Mouse (Mus musculus) MEL (cell line): ENCODE results near the gene Ube2g1. TPM values are rescaled to one million over a fixed set of nuclear protein-coding genes. Genes with fewer than 3 reads are reported as not detected.

Source experiments
- DNase-seq: peaks from one replicate; pipeline ENCODE4 v3.0.0; 2011; ENCODE audit warnings: low read depth, low spot score
- H3K27ac ChIP-seq: 2 replicates; pipeline ENCODE4 v1.5.1; 2012; ENCODE audit warnings: low read depth, mild to moderate bottlenecking, control low read depth, low read length, moderate library complexity; ENCODE audit not compliant: control insufficient read depth
- H3K27me3 ChIP-seq, 2 experiments: fragments of 150-350 bp in 1 of 2; sonication (generic) in 1 of 2; 2 replicates each; pipeline ENCODE4 v1.6.1; 2012; ENCODE audit warnings: low read length in 2 of 2, mild to moderate bottlenecking in 2 of 2, improper control_type of control experiment in 1 of 2, moderate library complexity in 1 of 2; ENCODE audit not compliant: insufficient read depth in 2 of 2, control insufficient read depth in 1 of 2
- H3K36me3 ChIP-seq, 2 experiments: 2 replicates each; pipeline ENCODE4 v1.6.1; 2012 to 2014; ENCODE audit warnings: low read length in 2 of 2, improper control_type of control experiment in 1 of 2, inconsistent platforms in 1 of 2, mild to moderate bottlenecking in 1 of 2; ENCODE audit not compliant: insufficient read depth in 2 of 2, control insufficient read depth in 1 of 2
- H3K4me1 ChIP-seq, 2 experiments: fragments of 150-350 bp in 1 of 2; sonication (generic) in 1 of 2; 2 replicates each; pipeline ENCODE4 v1.6.1; 2012; ENCODE audit warnings: low read length in 2 of 2, improper control_type of control experiment in 1 of 2, mild to moderate bottlenecking in 1 of 2; ENCODE audit not compliant: insufficient read depth in 2 of 2, control insufficient read depth in 1 of 2
- H3K4me3 ChIP-seq, 2 experiments: fragments of 150-350 bp in 1 of 2; sonication (generic) in 1 of 2; 2 replicates each; pipeline ENCODE4 v1.5.1; 2012; ENCODE audit warnings: low read depth in 2 of 2, low read length in 2 of 2, mild to moderate bottlenecking in 2 of 2, moderate library complexity in 2 of 2, control low read depth in 1 of 2, improper control_type of control experiment in 1 of 2; ENCODE audit not compliant: control insufficient read depth in 1 of 2, insufficient read depth in 1 of 2
- H3K79me2 ChIP-seq: 2 replicates; pipeline ENCODE4 v1.6.1; 2012; ENCODE audit warnings: mild to moderate bottlenecking, low read length, moderate library complexity; ENCODE audit not compliant: control insufficient read depth, poor library complexity, insufficient read depth
- H3K9ac ChIP-seq: 2 replicates; pipeline ENCODE4 v1.6.1; 2012; ENCODE audit warnings: low read depth, mild to moderate bottlenecking, control low read depth, low read length, moderate library complexity; ENCODE audit not compliant: control insufficient read depth, poor library complexity, severe bottlenecking
- H3K9me3 ChIP-seq: fragments of 150-350 bp; sonication (generic); replicated peaks from 2 replicates; pipeline ENCODE4 v1.6.1; 2012; ENCODE audit warnings: mild to moderate bottlenecking, low read length, improper control_type of control experiment, moderate library complexity; ENCODE audit not compliant: insufficient read depth
- BHLHE40 ChIP-seq: IDR thresholded peaks from 2 replicates; pipeline ENCODE4 v1.6.1; 2012; ENCODE audit warnings: low read depth, mild to moderate bottlenecking, inconsistent platforms, low read length, improper control_type of control experiment, borderline replicate concordance
- CHD2 ChIP-seq: IDR thresholded peaks from 2 replicates; pipeline ENCODE4 v1.6.1; 2011; ENCODE audit warnings: low read length, improper control_type of control experiment
- CTCF ChIP-seq, 3 experiments: IDR thresholded peaks in 2 of 3; conservative IDR thresholded peaks in 1 of 3; 2 replicates each; pipeline ENCODE4 v1.5.1; 2011 to 2012; ENCODE audit warnings: low read length in 3 of 3, low read depth in 2 of 3, mild to moderate bottlenecking in 2 of 3, improper control_type of control experiment in 1 of 3, inconsistent platforms in 1 of 3, mixed read lengths in 1 of 3, moderate library complexity in 1 of 3; ENCODE audit not compliant: control insufficient read depth in 1 of 3, insufficient read depth in 1 of 3, poor library complexity in 1 of 3, severe bottlenecking in 1 of 3
- E2F4 ChIP-seq: IDR thresholded peaks from 2 replicates; pipeline ENCODE4 v1.6.1; 2011; ENCODE audit warnings: low read depth, low read length, improper control_type of control experiment, borderline replicate concordance
- EP300 ChIP-seq, 2 experiments: IDR thresholded peaks; 2 replicates each; pipeline ENCODE4 v1.6.1; 2011; ENCODE audit warnings: improper control_type of control experiment in 2 of 2, low read length in 2 of 2, low read depth in 1 of 2, mild to moderate bottlenecking in 1 of 2
- ETS1 ChIP-seq: IDR thresholded peaks from 2 replicates; pipeline ENCODE4 v1.6.1; 2012; ENCODE audit warnings: low read depth, mild to moderate bottlenecking, inconsistent platforms, low read length, improper control_type of control experiment, moderate library complexity
- GABPA ChIP-seq: IDR thresholded peaks from 2 replicates; pipeline ENCODE4 v1.6.1; 2012; ENCODE audit warnings: low read depth, mild to moderate bottlenecking, inconsistent platforms, low read length, improper control_type of control experiment, moderate library complexity
- GATA1 ChIP-seq: IDR thresholded peaks from 2 replicates; pipeline ENCODE4 v1.6.1; 2011; ENCODE audit warnings: low read depth, low read length, improper control_type of control experiment
- JUND ChIP-seq: IDR thresholded peaks from 2 replicates; pipeline ENCODE4 v1.6.1; 2011; ENCODE audit warnings: low read depth, mild to moderate bottlenecking, improper control_type of control experiment, low read length
- MEF2A ChIP-seq: IDR thresholded peaks from 2 replicates; pipeline ENCODE4 v1.6.1; 2014; ENCODE audit warnings: low read depth, mild to moderate bottlenecking, inconsistent platforms, low read length, improper control_type of control experiment; ENCODE audit not compliant: poor library complexity, insufficient replicate concordance, severe bottlenecking; ENCODE audit errors: extremely low read depth
- MYB ChIP-seq: IDR thresholded peaks from 2 replicates; pipeline ENCODE4 v1.6.1; 2011; ENCODE audit warnings: mild to moderate bottlenecking, low read depth, low read length, improper control_type of control experiment
- MYC ChIP-seq: IDR thresholded peaks from 2 replicates; pipeline ENCODE4 v1.6.1; 2011; ENCODE audit warnings: low read depth, mild to moderate bottlenecking, low read length, improper control_type of control experiment, moderate library complexity
- POLR2AphosphoS2 ChIP-seq: IDR thresholded peaks from 2 replicates; pipeline ENCODE4 v1.6.1; 2011; ENCODE audit warnings: low read length, improper control_type of control experiment
- RAD21 ChIP-seq: IDR thresholded peaks from 2 replicates; pipeline ENCODE4 v1.6.1; 2011; ENCODE audit warnings: mild to moderate bottlenecking, low read depth, low read length, improper control_type of control experiment
- TAL1 ChIP-seq: IDR thresholded peaks from 2 replicates; pipeline ENCODE4 v1.6.1; 2012; ENCODE audit warnings: mild to moderate bottlenecking, inconsistent platforms, low read length, moderate library complexity, mixed read lengths
- TCF12 ChIP-seq: IDR thresholded peaks from 2 replicates; pipeline ENCODE4 v1.6.1; 2014; ENCODE audit warnings: low read depth, mild to moderate bottlenecking, inconsistent platforms, low read length, improper control_type of control experiment, moderate library complexity
- UBTF ChIP-seq: IDR thresholded peaks from 2 replicates; pipeline ENCODE4 v1.6.1; 2012; ENCODE audit warnings: low read depth, mild to moderate bottlenecking, inconsistent platforms, low read length, improper control_type of control experiment, moderate library complexity, borderline replicate concordance; ENCODE audit not compliant: insufficient read depth
- USF1 ChIP-seq: IDR thresholded peaks from 2 replicates; pipeline ENCODE4 v1.6.1; 2014; ENCODE audit warnings: low read depth, mild to moderate bottlenecking, inconsistent platforms, low read length, improper control_type of control experiment, moderate library complexity
- USF2 ChIP-seq, 2 experiments: IDR thresholded peaks; 2 replicates each; pipeline ENCODE4 v1.6.1; 2011 to 2012; ENCODE audit warnings: improper control_type of control experiment in 2 of 2, low read length in 2 of 2, borderline replicate concordance in 1 of 2, inconsistent platforms in 1 of 2, low read depth in 1 of 2, mild to moderate bottlenecking in 1 of 2; ENCODE audit not compliant: insufficient read depth in 1 of 2
- ZNF384 ChIP-seq: IDR thresholded peaks from 2 replicates; pipeline ENCODE4 v1.6.1; 2012; ENCODE audit warnings: low read depth, mild to moderate bottlenecking, inconsistent platforms, low read length, improper control_type of control experiment
- polyA plus RNA-seq, 2 experiments: library from polyadenylated mRNA; stranded (reverse) in 1 of 2; unstranded in 1 of 2; fragments of >175 nt in 1 of 2; fragments of >200 nt in 1 of 2; gene quantifications; 2 replicates each; pipeline versions ENCODE4 v1.2.1 to v1.2.4; 2012; ENCODE audit warnings: low replicate concordance in 2 of 2, low read depth in 1 of 2; ENCODE audit not compliant: insufficient read length in 2 of 2, insufficient read depth in 1 of 2, missing spikeins in 1 of 2
- total RNA-seq: library from RNA; depleted of rRNA; stranded (reverse); fragments of 300-350 nt; gene quantifications from 2 replicates; pipeline ENCODE4 v1.2.3, GENCODE M21; 2012

The Ube2g1 gene
- total and polyA plus RNA-seq, 3 experiments = 26.6 to 38.1 (median 38.0) TPM

GRCm38 (mm10) chr11:72587537-72588233 is 19.4 kb upstream of the Ube2g1 start:
- peaks cover 13 to 18% of the 10 kb centered on the region in 2 experiments for H3K4me1 ChIP-seq
- H3K27ac ChIP-seq = peak overlapping the region; percentile 30; the same call in 1 of the 2 replicates
- no peak overlapping the region for H3K9ac ChIP-seq
- no peaks in the 10 kb centered on the region for H3K9me3 ChIP-seq
- H3K4me3 ChIP-seq = no peak overlapping the region
- peak; percentile 47; the same call in 1 of the 2 replicates for TF ChIP-seq GATA1
- no peak for TF ChIP-seq USF1
- TF ChIP-seq EP300 (IDR thresholded peaks at IDR 0.05; ENCODE audit: low read depth in 1 of 2, low read length in 2 of 2) = peak; percentile 11 to 61; a peak in 1 of 4 replicates
- TF ChIP-seq TCF12 = 0 out of 2 replicates have a peak, but pooled peaks have one; percentile 27
- peak; percentile 71; the same call in 1 of the 2 replicates for TF ChIP-seq MYB
- no peaks in the 10 kb centered on the region for H3K27me3 ChIP-seq
- H3K36me3 ChIP-seq = peaks cover 0 to 11% of the 10 kb centered on the region in 2 experiments; a peak in 2 of 4 replicates
- H3K79me2 ChIP-seq = no peaks in the 10 kb centered on the region
- peak; percentile 35 for DNase-seq

GRCm38 (mm10) chr11:72595010-72595737 is 11.9 kb upstream of the Ube2g1 start:
- peak; percentile 63 for DNase-seq
- Histone ChIP-seq H3K9ac (no peak overlapping the region), H3K36me3 (peaks cover 0 to 13% of the 10 kb centered on the region in 2 experiments; a peak in 2 of 4 replicates), H3K27ac (no peak overlapping the region), H3K4me3 (no peak overlapping the region), H3K79me2 (no peaks in the 10 kb centered on the region), H3K9me3 (no peaks in the 10 kb centered on the region), H3K4me1 (peaks cover 6 to 19% of the 10 kb centered on the region in 2 experiments), H3K27me3 (no peaks in the 10 kb centered on the region)
- no peak for TF ChIP-seq USF1
- TF ChIP-seq EP300 (IDR thresholded peaks at IDR 0.05; ENCODE audit: low read depth in 1 of 2, low read length in 2 of 2) = peak in 1 of 2 experiments; percentile 51; a peak in 1 of 4 replicates
- peak; percentile 62; the same call in 1 of the 2 replicates for TF ChIP-seq GATA1
- TF ChIP-seq USF2 (IDR thresholded peaks at IDR 0.05; ENCODE audit: borderline replicate concordance in 1 of 2, insufficient read depth in 1 of 2, low read depth in 1 of 2, low read length in 2 of 2) = no peak
- TF ChIP-seq ZNF384 = peak; percentile 91
- TF ChIP-seq TCF12 = 0 out of 2 replicates have a peak, but pooled peaks have one; percentile 18

- DNase-seq = no peak
- H3K27me3 ChIP-seq = no peaks in the 10 kb centered on the region
- no peak overlapping the region for H3K27ac ChIP-seq
- H3K36me3 ChIP-seq = peaks cover 0 to 13% of the 10 kb centered on the region in 2 experiments; a peak in 2 of 4 replicates
- H3K4me1 ChIP-seq = peaks cover 6 to 19% of the 10 kb centered on the region in 2 experiments
- no peaks in the 10 kb centered on the region for H3K79me2 ChIP-seq
- H3K4me3 ChIP-seq = no peak overlapping the region
- H3K9ac ChIP-seq = no peak overlapping the region
- no peaks in the 10 kb centered on the region for H3K9me3 ChIP-seq
- TF ChIP-seq ETS1 (no peak), JUND (no peak), MYC (no peak), UBTF (no peak), ZNF384 (no peak), POLR2AphosphoS2 (no peak), CTCF (IDR thresholded peaks at IDR 0.05 in 2 of 3, conservative IDR thresholded peaks at IDR 0.05 in 1 of 3; ENCODE audit: control insufficient read depth in 1 of 3, insufficient read depth in 1 of 3, low read depth in 2 of 3, low read length in 3 of 3, poor library complexity in 1 of 3, severe bottlenecking in 1 of 3) (no peak), E2F4 (no peak), GATA1 (no peak), USF2 (IDR thresholded peaks at IDR 0.05; ENCODE audit: borderline replicate concordance in 1 of 2, insufficient read depth in 1 of 2, low read depth in 1 of 2, low read length in 2 of 2) (no peak), RAD21 (no peak), TAL1 (no peak), GABPA (no peak), CHD2 (no peak), MEF2A (no peak), BHLHE40 (no peak)
Measured at GRCm38 (mm10) chr11:72597780-72598179, 9.3 kb upstream of the Ube2g1 start.
